Mouse (Mus musculus) heart, postnatal 0 days (tissue): ENCODE results near the gene Tubb5.

Experiments used
- CTCF ChIP-seq: IDR thresholded peaks from 2 replicates; pipeline ENCODE4 v1.5.1; 2016; ENCODE audit warnings: antibody characterized with exemption, control low read depth, low read depth
- EP300 ChIP-seq: IDR thresholded peaks from 2 replicates; pipeline ENCODE4 v1.6.1; 2016; ENCODE audit warnings: antibody characterized with exemption, low read depth

GRCm38 (mm10) chr17:35859371-35859770, 21.3 kb upstream of the Tubb5 start:
- no peak for TF ChIP-seq EP300
- TF ChIP-seq CTCF: no peak
